Mouse (Mus musculus): Measurements from ENCODE around the gene Magi2.
A peak's percentile ranks its signal among the peaks of the same experiment; 100 is the strongest.

Gene Magi2

GRCm38 (mm10) chr5:20082368-20082767 is 855.5 kb downstream of the Magi2 start:
- no peak for DNase-seq

GRCm38 (mm10) chr5:20087083-20087482 is 860.2 kb downstream of the Magi2 start:
- DNase-seq: no peak

GRCm38 (mm10) chr5:20103869-20104268 is 877.0 kb downstream of the Magi2 start:
- DNase-seq: no peak

GRCm38 (mm10) chr5:20104496-20104895 is 877.7 kb downstream of the Magi2 start:
- no peak for DNase-seq

- no peak for DNase-seq
Observed at GRCm38 (mm10) chr5:20109496-20109895, 882.7 kb downstream of the Magi2 start.

GRCm38 (mm10) chr5:20117156-20117555 is 890.3 kb downstream of the Magi2 start:
- DNase-seq: no peak

GRCm38 (mm10) chr5:20140235-20140634 is 913.4 kb downstream of the Magi2 start:
- no peak for DNase-seq

- DNase-seq: no peak
Observed at GRCm38 (mm10) chr5:20140662-20141444, 914.0 kb downstream of the Magi2 start.

GRCm38 (mm10) chr5:20153359-20154125 is 926.7 kb downstream of the Magi2 start:
- DNase-seq: no peak

- DNase-seq: peak; percentile 53
Observed at GRCm38 (mm10) chr5:20196765-20197164, 969.9 kb downstream of the Magi2 start.

- no peak for DNase-seq
Observed at GRCm38 (mm10) chr5:20197395-20197794, 970.6 kb downstream of the Magi2 start.

GRCm38 (mm10) chr5:20201348-20201747 is 974.5 kb downstream of the Magi2 start:
- DNase-seq: no peak

GRCm38 (mm10) chr5:20208110-20208509 is 981.3 kb downstream of the Magi2 start:
- no peak for DNase-seq

GRCm38 (mm10) chr5:20213299-20213698 is 986.5 kb downstream of the Magi2 start:
- no peak for DNase-seq

- no peak for DNase-seq
Observed at GRCm38 (mm10) chr5:20226471-20227210, 999.8 kb downstream of the Magi2 start.

GRCm38 (mm10) chr5:20227912-20228762 is 1001.3 kb downstream of the Magi2 start:
- DNase-seq: no peak

- DNase-seq: no peak
Observed at GRCm38 (mm10) chr5:20231908-20232307, 1005.1 kb downstream of the Magi2 start.

GRCm38 (mm10) chr5:20241523-20241922 is 1014.7 kb downstream of the Magi2 start:
- no peak for DNase-seq

- no peak for DNase-seq
Observed at GRCm38 (mm10) chr5:20242496-20242895, 1015.7 kb downstream of the Magi2 start.

- no peak for DNase-seq
Observed at GRCm38 (mm10) chr5:20249382-20249781, 1022.5 kb downstream of the Magi2 start.

- no peak for DNase-seq
Observed at GRCm38 (mm10) chr5:20251541-20251940, 1024.7 kb downstream of the Magi2 start.

GRCm38 (mm10) chr5:20256150-20256868 is 1029.5 kb downstream of the Magi2 start:
- DNase-seq: no peak
